Mouse (Mus musculus): ENCODE measurements around the gene Adam12.

Adam12 gene

DNA sequence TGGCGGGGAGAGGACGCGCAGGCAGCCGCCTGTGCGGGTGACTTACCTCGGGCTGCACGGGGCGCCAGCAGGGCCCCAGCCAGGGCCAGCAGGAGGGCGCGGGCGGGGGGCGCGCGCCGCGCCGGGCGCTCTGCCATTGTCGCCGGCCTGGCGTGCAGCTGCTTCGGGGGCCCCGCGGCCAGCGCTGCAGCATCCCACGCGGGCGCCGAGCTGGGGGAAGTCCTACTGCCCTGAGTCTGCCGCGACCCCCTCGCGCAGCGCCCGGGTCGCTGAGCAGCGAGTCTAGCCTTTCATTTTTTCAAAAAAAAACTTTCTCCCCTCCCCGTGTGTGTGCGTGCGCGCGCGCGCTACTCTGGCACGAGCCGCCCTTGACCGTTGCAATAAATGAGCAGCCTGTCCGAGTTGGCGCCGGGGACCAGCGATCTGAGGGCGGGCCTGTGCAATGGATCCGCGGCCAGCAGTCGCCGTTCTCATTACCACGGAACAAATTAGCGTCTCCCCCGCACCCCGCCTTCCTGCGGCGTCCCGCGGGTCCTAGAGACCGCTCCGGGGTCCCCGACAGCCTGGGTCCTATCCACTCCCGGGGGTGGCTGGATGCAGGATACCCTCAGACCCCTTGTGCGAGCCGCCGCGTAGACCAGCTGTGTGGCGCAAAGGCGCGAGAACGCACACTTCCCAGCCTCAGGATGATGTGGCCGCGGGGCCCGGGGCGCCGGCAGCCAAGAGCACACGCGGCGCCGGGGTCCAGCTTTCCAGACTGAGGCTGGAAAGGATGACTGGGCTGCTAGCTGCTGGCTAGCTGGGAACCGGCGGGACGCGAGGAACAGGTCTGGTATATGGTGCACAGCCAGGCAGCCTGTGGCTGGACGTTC, 7.0 kb downstream of the Adam12 start:
- DNase-seq, result peak; percentile 79

- no peak for DNase-seq
Measured at GRCm38 (mm10) chr7:134224421-134224740, 7.6 kb downstream of the Adam12 start.

- peak; percentile 88 for DNase-seq
Measured at GRCm38 (mm10) chr7:134223444-134224161, 8.3 kb downstream of the Adam12 start.

GRCm38 (mm10) chr7:134207956-134208355, 24.0 kb downstream of the Adam12 start:
- peak; percentile 21 for DNase-seq

GRCm38 (mm10) chr7:134193089-134193488, 38.9 kb downstream of the Adam12 start:
- peak; percentile 20 for DNase-seq

DNA sequence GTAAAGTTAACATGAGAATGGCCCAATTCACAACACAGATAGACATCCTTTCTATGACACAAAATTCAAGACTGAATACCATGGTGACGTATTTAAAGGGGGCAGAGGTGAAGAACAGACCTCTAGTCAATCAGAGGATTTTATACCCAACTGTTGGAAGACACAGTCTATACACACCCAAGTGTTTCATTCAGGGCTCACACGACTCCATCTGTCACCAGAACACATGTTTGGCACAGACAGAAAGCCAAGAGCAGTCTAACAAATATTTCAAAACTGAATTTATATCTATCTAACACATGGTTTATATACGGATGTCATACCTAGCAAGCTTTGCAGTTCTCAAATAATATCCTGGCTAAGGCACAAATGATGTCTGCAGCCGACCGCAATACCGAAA, 41.8 kb downstream of the Adam12 start:
- DNase-seq, result no peak

DNA sequence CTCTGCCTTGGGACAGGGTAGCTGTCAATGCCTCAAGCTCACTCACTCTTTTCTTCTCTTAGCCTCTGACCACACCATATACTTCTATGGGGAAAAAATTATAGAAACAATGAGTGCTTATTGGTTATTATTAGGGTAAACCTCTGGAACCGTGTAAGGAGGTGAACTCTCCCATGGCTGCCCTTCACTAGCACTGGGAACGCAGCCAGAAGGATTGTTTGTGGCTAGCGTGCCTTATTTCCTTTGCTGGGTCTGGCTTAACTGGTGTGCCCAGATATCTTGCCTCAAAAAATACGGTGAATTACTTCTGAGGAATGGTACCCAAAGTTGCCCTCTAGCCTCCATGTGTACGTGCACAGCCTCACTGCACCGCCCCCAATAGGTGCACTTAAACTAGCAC, 43.4 kb downstream of the Adam12 start:
- DNase-seq, result no peak

DNA sequence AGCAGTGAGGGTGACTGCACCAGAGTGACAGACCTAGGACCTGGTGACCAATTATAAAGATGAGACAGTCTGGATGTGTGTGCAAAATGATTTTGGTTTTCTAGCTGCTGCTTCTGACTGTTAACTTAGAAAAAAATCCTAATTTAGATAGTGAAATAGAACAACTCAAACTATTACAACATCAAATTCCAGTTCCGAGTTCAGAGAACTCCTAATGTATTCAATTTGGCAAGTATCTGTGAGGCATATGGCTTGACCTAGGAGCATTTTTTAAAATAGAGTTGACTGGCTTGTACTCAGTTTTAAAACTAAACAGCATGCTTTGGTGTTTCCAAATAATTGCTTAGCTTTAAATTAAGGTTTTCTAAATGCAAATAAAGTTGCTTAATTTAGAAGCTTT, 44.0 kb downstream of the Adam12 start:
- DNase-seq, result no peak

GRCm38 (mm10) chr7:134186497-134186896, 45.4 kb downstream of the Adam12 start:
- DNase-seq, result no peak

DNA sequence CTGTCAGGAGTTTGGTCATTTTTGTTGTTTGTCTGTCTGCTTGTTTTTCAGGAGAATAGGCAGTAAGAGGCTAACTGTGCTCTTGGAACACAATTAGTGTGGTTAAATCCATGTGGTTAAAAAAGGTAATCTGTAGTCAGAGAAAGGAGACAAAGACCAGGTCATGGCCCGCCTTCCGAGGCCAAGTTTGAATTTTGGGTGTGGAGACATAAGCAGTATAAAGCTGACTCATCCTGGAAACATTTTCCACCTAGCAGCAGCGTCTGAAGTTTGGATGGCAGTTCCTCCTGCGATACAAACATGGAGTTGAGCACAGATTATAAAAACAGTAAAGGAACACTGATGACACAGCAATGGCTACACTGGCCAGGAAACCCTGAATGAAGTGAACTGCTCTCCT, 46.2 kb downstream of the Adam12 start:
- no peak for DNase-seq

- no peak for DNase-seq
Measured at GRCm38 (mm10) chr7:134181717-134182116, 50.2 kb downstream of the Adam12 start.

DNA sequence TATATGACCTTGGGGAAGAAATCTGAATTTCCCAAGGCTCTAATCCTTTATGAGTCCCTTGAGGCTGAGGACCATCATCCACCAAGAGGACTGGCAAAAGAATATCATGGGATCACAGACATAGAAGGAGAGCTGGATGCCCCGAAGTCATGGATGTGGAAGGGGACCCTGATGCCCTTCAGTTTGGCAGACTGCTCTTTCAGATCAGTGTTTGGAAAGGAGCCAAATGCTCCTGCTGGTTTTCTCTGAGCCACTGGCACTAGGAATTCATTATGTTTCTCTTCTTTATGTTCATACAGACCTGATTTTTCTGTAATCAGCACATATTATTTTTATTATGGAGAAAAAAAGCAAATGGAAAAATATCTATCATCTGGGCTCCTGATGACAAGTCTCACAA, 50.9 kb downstream of the Adam12 start:
- DNase-seq, result no peak

DNA sequence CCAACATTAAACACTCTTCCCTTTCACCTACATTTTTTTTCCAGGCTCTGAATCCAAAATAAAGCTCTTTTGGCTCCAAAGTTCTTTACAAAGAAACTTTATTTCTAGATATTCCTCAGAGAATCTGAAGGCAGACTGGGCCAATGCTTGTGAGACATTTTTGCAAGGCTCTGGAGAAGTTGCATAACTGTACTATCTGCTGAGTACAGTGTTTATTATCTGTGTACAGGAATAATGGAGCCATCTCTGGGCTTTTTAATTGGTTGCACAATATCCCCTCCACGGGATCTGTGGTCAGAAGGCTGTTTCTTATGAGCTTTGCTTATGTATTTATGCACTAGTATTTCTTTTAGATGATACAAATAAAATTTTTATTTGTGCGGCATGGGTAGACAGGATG, 54.9 kb downstream of the Adam12 start:
- DNase-seq, result no peak

DNA sequence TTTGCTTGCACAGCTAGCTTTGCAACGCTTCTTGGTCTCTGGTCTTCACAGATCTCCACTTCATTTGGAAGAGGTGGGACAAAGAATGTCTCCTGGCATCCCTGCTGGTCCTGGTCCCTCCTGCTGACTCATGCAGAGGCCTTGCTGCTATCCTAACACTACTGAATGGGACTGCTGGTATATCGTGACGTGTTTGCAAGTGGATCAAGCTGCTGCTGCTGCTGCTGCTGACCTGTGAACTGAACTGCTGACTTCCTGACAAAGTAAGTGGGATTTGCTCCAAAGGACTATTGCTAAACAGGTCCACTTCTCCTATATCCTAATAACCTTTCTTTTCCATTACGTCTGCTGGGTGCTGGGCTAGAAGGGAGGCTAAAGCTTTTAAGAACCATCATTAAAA, 56.7 kb downstream of the Adam12 start:
- DNase-seq, result no peak

GRCm38 (mm10) chr7:134173442-134174090, 58.4 kb downstream of the Adam12 start:
- no peak for DNase-seq

GRCm38 (mm10) chr7:134170180-134170910, 61.6 kb downstream of the Adam12 start:
- no peak for DNase-seq

- DNase-seq, result no peak
Measured at GRCm38 (mm10) chr7:134169780-134170179, 62.2 kb downstream of the Adam12 start.

DNA sequence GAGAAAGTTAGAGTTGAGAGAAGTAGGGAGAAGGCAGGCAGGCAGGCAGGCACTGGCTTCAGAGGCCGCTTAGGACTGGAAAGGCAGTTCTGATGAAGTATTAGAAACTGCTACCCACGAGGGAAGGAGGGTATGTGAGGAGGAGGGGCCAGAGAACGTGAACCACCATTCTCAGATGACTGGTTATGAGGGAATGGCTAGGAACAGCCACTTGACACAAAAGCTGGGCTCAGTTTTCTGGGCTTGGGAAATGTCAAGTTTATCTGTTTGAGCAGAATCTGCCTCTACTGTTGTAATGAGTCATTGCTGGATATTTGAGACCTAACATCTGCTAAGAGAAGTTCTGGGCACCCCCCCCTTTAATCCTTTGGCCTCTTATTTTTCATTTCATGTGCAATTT, 64.4 kb downstream of the Adam12 start:
- DNase-seq, result peak; percentile 16

GRCm38 (mm10) chr7:134163751-134164150, 68.2 kb downstream of the Adam12 start:
- DNase-seq, result peak; percentile 23

DNA sequence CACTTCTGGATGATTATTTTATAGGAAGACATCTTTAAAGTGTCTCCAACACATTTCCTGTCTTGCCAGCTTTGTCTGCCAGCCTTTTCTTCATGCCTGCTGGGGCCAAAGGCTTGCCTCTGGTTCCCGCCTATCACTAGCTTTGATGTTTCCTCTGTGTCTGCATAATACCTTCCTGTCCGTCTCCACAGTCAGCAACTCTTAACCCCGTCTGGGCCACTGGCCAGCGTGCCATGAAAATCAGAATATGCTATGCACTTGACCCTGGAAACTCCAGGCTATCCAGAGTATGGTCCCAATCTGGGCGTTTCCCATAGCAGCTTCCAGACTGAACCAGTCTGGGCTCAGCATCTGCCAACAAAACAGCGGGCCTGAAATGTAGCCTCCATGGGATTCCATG, 69.1 kb downstream of the Adam12 start:
- DNase-seq, result no peak

GRCm38 (mm10) chr7:134159608-134160007, 72.3 kb downstream of the Adam12 start:
- no peak for DNase-seq

GRCm38 (mm10) chr7:134151330-134151729, 80.6 kb downstream of the Adam12 start:
- DNase-seq, result no peak

DNA sequence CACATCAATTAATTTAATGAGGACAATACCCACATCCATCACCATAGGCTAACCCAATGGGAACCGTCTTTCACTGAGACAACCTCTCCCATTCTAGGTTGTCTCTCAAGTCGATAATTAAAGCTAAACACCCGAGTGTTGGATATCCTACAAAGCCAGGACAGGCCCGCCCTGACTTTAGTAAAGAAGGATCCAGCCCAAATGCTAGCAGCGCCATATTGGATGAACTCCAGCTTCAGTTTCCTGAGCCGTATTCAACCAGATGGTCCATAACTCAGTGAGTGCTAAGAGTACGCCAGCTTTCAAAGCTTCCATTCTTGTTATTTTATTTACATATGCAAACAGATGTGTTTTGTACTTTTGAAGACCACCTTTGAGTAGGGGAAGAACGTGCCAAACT, 81.6 kb downstream of the Adam12 start:
- DNase-seq, result no peak
